Mouse (Mus musculus): ENCODE data around the gene H2-Oa. TPM values are rescaled to one million over a fixed set of nuclear protein-coding genes. Genes with fewer than 3 reads are reported as not detected.
A peak's percentile ranks its signal among the peaks of the same experiment; 100 is the strongest.

H2-Oa gene
- polyA plus RNA-seq, 1 experiment from 2014 or later, result 0.20 TPM

DNA sequence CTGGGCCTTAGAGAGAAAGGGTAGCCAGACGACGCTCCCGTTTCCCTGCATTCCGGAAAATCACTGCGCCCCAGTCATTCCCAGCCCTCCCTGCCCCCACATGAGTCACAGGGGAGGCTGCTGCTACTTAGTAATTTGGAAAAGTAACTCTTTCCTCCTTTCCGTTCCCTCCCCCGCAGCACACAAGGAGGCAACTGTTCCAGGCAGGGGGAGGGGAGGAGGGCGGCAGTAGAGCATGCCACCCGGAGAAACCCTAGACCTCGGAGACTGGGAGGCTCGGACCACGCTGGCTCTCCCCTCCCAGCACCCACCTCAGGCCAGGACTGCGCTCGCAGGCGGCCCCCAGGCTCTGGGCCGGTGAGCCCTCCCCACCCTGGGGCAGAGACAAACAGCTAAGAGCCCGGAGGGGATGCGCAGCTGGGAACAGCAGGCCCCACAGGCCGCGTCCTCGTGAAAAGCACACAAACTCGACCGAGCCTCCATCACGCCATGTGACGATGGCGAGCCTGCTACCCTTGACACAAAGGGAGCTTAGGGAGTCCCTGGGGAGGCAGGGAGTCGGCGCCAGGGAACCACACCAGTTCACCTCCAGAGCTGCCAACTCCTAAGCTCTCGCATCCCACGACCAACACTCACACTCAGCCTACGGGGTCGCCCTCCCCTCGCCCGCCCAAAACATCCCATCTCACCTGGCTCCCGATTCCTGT lies 29.2 kb downstream of the H2-Oa start:
- WGBS, result under 1% methylated on average over 31 of the region's 35 CpGs
- H3K36me3 ChIP-seq (replicated peaks; ENCODE audit: control insufficient read depth, insufficient read depth, low read depth, low read length), result peaks cover 5% of the 10 kb centered on the region
- peak; percentile 93 for DNase-seq (ENCODE audit: low spot score)
- peak overlapping the region; percentile 98 for H3K9ac ChIP-seq (replicated peaks; ENCODE audit: low read length)
- peak; percentile 55 for ATAC-seq (replicated peaks; ENCODE audit: insufficient number of reproducible peaks, low FRiP score, low TSS enrichment, low read depth)
- peaks cover 5% of the 10 kb centered on the region; the same call in 1 of the 2 replicates for H3K4me1 ChIP-seq (ENCODE audit: control insufficient read depth, insufficient read depth, low read length)
- peak overlapping the region; percentile 100 for H3K4me3 ChIP-seq (ENCODE audit: low read depth, low read length)
- no peaks in the 10 kb centered on the region for H3K27me3 ChIP-seq (ENCODE audit: control insufficient read depth, insufficient read depth, low read length)
- H3K9me3 ChIP-seq (replicated peaks; ENCODE audit: control insufficient read depth, low read length), result no peaks in the 10 kb centered on the region
- H3K4me2 ChIP-seq (ENCODE audit: low read depth, low read length), result peak overlapping the region; percentile 94
- peak overlapping the region; percentile 100 for H3K27ac ChIP-seq (replicated peaks; ENCODE audit: low read depth, low read length)

DNA sequence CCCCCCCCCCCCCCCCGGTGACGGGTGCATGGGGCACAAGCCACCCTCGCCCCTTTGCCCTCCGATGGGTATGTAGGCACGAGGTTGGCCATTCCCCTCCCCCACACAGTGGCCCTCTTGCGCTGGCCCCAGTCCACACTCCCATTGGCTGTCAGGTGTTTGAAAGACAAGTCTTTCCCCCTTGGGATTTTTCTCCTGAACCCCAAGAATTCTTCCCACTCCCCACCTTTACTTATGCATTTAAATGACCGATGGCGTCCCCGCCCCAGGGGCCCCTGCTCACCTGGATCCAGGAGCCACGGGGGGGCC lies 29.7 kb downstream of the H2-Oa start:
- no peaks in the 10 kb centered on the region for H3K9me3 ChIP-seq (replicated peaks; ENCODE audit: control insufficient read depth, low read length)
- peaks cover 5% of the 10 kb centered on the region for H3K36me3 ChIP-seq (replicated peaks; ENCODE audit: control insufficient read depth, insufficient read depth, low read depth, low read length)
- peak overlapping the region; percentile 98 for H3K9ac ChIP-seq (replicated peaks; ENCODE audit: low read length)
- no peaks in the 10 kb centered on the region for H3K4me1 ChIP-seq (ENCODE audit: control insufficient read depth, insufficient read depth, low read length)
- 3% methylated on average over 8 of the region's 10 CpGs for whole genome bisulfite sequencing
- H3K27me3 ChIP-seq (ENCODE audit: control insufficient read depth, insufficient read depth, low read length), result no peaks in the 10 kb centered on the region
- peak overlapping the region; percentile 100 for H3K27ac ChIP-seq (replicated peaks; ENCODE audit: low read depth, low read length)
- peak overlapping the region; percentile 94 for H3K4me2 ChIP-seq (ENCODE audit: low read depth, low read length)
- peak overlapping the region; percentile 100 for H3K4me3 ChIP-seq (ENCODE audit: low read depth, low read length)
- DNase-seq (ENCODE audit: low spot score), result peak; percentile 86
- ATAC-seq (replicated peaks; ENCODE audit: insufficient number of reproducible peaks, low FRiP score, low TSS enrichment, low read depth), result 0 out of 2 replicates have a peak, but pooled peaks have one; percentile 10

DNA sequence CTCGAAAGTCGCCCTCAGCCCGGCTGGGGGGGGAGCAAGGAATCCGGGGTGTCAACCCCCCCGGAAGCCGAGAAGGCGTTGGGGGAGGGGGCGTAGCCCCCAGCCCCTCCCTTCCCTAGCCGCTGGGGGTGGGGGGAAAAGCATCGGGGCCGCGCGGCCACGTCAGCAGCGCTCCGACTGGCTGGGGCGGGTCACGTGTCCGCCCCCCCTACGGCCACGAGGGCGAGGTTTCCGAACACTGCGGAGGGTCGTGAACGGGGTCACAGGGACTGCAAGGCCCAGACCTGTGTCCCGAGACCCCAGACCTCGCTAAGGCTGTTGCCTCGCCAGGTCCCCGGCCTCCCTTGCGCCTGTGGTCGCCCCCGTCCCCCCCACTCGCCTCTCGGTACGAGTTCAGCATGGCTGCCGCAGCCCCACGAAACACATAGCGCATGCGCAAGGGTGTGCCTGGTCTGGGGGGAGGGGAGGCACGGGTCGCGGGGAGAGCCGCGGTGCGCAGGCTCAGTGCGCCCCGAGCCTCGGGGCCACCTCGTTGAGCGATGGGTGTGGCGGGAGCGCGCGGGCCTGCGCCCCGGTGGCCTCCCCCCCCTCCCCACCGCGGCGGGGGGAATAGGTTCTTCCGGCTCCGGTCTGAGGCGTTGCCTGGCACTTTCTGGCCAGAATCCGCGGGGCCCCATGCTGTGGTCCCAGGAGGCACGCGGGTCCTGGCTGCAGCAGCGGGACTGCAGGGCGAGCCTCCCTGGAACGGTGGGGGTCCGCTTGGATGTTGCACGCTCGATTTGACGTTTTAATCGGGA lies 30.2 kb downstream of the H2-Oa start, which contains the start of gene Brd2:
TSS of gene Brd2 (minus strand) at position 447 of the 797 bp plus-strand sequence.
- Histone ChIP-seq H3K36me3 (replicated peaks; ENCODE audit: control insufficient read depth, insufficient read depth, low read depth, low read length) (peaks cover 5% of the 10 kb centered on the region), H3K4me2 (ENCODE audit: low read depth, low read length) (peak within 1 kb of the TSS; percentile 94), H3K27me3 (ENCODE audit: control insufficient read depth, insufficient read depth, low read length) (no peaks in the 10 kb centered on the region), H3K9ac (replicated peaks; ENCODE audit: low read length) (peak within 1 kb of the TSS; percentile 98), H3K27ac (replicated peaks; ENCODE audit: low read depth, low read length) (peak within 1 kb of the TSS; percentile 100), H3K4me1 (ENCODE audit: control insufficient read depth, insufficient read depth, low read length) (no peaks in the 10 kb centered on the region), H3K9me3 (replicated peaks; ENCODE audit: control insufficient read depth, low read length) (no peaks in the 10 kb centered on the region), H3K4me3 (ENCODE audit: low read depth, low read length) (peak within 1 kb of the TSS; percentile 100)
- peak; percentile 98 for DNase-seq (ENCODE audit: low spot score)
- under 1% methylated on average over 57 of the region's 75 CpGs for WGBS
- peak; percentile 37 for ATAC-seq (replicated peaks; ENCODE audit: insufficient number of reproducible peaks, low FRiP score, low TSS enrichment, low read depth)

DNA sequence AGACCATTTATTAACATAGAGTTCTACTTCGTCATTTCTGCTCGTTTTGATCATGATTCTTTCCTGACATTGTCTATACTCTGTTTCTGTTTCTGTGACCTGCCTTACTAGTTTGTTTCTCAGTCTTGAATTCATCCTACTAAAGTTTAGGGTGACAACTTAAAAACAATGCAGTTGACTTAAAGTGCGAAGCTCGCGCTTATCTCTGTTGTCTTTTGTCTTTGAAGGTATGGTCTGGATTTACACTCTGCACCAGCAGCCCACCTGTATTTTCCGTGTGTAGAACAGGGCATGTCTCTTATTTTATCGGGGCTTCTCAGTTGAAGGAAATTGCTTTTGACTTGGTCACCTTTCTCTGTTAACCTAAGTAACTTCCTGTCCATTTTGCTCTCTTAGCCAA lies 31.0 kb downstream of the H2-Oa start:
- no peak for ATAC-seq (replicated peaks; ENCODE audit: insufficient number of reproducible peaks, low FRiP score, low TSS enrichment, low read depth)
- Histone ChIP-seq H3K4me1 (ENCODE audit: control insufficient read depth, insufficient read depth, low read length) (no peaks in the 10 kb centered on the region), H3K36me3 (replicated peaks; ENCODE audit: control insufficient read depth, insufficient read depth, low read depth, low read length) (peaks cover 5% of the 10 kb centered on the region), H3K27me3 (ENCODE audit: control insufficient read depth, insufficient read depth, low read length) (no peaks in the 10 kb centered on the region), H3K27ac (replicated peaks; ENCODE audit: low read depth, low read length) (peak overlapping the region; percentile 100), H3K4me2 (ENCODE audit: low read depth, low read length) (peak overlapping the region; percentile 94), H3K9ac (replicated peaks; ENCODE audit: low read length) (peak overlapping the region; percentile 98), H3K4me3 (ENCODE audit: low read depth, low read length) (peak overlapping the region; percentile 100), H3K9me3 (replicated peaks; ENCODE audit: control insufficient read depth, low read length) (no peaks in the 10 kb centered on the region)
- WGBS, result 3% methylated on average over 7 of the region's 7 CpGs
- DNase-seq (ENCODE audit: low spot score), result no peak

DNA sequence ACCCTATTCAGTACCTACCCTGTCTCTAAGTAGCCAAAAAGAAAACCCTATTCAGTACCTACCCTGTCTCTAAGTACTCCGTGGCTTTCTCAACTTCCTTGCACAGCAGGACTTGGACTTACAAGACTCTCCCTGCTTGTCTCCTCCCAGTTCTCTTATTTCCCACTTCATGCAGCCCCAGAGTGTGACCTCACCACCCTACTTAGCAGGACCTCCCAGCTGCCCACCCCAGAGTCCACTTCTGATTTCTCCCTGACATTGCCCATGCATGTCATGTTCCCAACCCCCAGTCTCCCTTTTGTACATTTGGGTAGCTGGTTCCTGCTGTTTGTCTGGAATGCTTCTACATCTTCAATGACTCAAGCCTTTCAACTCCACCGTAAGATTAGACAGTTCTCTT lies 31.4 kb downstream of the H2-Oa start:
- ATAC-seq (replicated peaks; ENCODE audit: insufficient number of reproducible peaks, low FRiP score, low TSS enrichment, low read depth) (no peak), DNase-seq (ENCODE audit: low spot score) (peak; percentile 41)
- Histone ChIP-seq H3K9ac (replicated peaks; ENCODE audit: low read length) (peak overlapping the region; percentile 98), H3K4me2 (ENCODE audit: low read depth, low read length) (peak overlapping the region; percentile 94), H3K4me3 (ENCODE audit: low read depth, low read length) (peak overlapping the region; percentile 100), H3K9me3 (replicated peaks; ENCODE audit: control insufficient read depth, low read length) (no peaks in the 10 kb centered on the region), H3K27ac (replicated peaks; ENCODE audit: low read depth, low read length) (peak overlapping the region; percentile 100), H3K36me3 (replicated peaks; ENCODE audit: control insufficient read depth, insufficient read depth, low read depth, low read length) (peaks cover 3% of the 10 kb centered on the region), H3K27me3 (ENCODE audit: control insufficient read depth, insufficient read depth, low read length) (no peaks in the 10 kb centered on the region), H3K4me1 (ENCODE audit: control insufficient read depth, insufficient read depth, low read length) (no peaks in the 10 kb centered on the region)
- 13% methylated on average over 2 of the region's 2 CpGs for WGBS

DNA sequence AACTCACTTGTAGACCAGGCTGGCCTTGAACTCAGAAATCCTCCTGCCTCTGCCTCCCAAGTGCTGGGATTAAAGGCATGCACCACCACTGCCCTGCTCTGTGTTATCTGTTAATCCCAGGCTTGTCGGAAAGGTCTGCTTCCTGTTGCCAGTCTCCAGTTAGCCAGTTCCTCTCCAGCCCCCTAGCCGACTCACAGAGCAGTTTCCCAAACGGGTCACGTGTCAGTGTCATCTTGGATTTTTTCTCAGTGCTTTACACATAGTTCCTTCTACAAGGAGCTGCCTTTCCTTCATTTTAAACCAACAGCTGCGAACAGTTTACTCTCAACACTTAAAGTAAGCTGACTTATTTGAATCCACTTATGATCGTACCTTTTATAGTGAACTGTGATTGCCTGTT lies 32.5 kb downstream of the H2-Oa start:
- Histone ChIP-seq H3K9ac (replicated peaks; ENCODE audit: low read length) (no peak overlapping the region), H3K27me3 (ENCODE audit: control insufficient read depth, insufficient read depth, low read length) (no peaks in the 10 kb centered on the region), H3K36me3 (replicated peaks; ENCODE audit: control insufficient read depth, insufficient read depth, low read depth, low read length) (no peaks in the 10 kb centered on the region), H3K9me3 (replicated peaks; ENCODE audit: control insufficient read depth, low read length) (no peaks in the 10 kb centered on the region), H3K4me3 (ENCODE audit: low read depth, low read length) (no peak overlapping the region), H3K4me1 (ENCODE audit: control insufficient read depth, insufficient read depth, low read length) (no peaks in the 10 kb centered on the region), H3K27ac (replicated peaks; ENCODE audit: low read depth, low read length) (no peak overlapping the region), H3K4me2 (ENCODE audit: low read depth, low read length) (no peak overlapping the region)
- ATAC-seq (replicated peaks; ENCODE audit: insufficient number of reproducible peaks, low FRiP score, low TSS enrichment, low read depth) (no peak), DNase-seq (ENCODE audit: low spot score) (no peak)
- 84% methylated on average over 6 of the region's 6 CpGs for WGBS

DNA sequence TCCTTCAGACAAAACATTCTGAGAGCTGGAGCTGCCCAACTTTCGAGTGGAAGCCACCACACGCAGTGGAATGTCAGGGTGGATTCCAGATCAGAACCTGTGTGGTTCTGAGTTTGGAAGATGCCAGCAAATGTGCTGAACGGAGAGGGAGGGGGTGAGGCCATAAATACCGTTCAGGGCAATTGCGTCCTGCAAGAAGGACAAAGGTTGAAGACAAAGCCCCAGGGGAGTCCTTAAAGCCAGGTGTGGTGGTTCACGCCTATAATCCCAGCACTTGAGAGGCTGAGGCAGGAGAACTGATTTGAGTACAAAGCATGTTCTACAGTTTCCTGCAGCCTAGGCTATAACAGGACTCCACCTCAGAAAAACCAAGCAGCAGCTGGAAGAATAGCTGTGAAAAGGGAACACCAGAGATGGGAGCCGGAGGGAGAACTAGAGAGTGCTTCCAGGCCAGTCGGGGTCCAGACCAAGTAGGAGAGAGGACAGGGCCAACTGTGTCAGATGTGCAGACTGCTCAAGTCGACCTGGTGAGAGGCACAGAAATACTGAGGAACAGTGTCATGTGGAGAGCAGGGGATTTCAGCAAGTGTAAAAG lies 34.8 kb downstream of the H2-Oa start:
- no peaks in the 10 kb centered on the region for H3K27me3 ChIP-seq (ENCODE audit: control insufficient read depth, insufficient read depth, low read length)
- no peaks in the 10 kb centered on the region for H3K9me3 ChIP-seq (replicated peaks; ENCODE audit: control insufficient read depth, low read length)
- no peak overlapping the region for H3K4me3 ChIP-seq (ENCODE audit: low read depth, low read length)
- H3K4me1 ChIP-seq (ENCODE audit: control insufficient read depth, insufficient read depth, low read length), result no peaks in the 10 kb centered on the region
- no peak for ATAC-seq (replicated peaks; ENCODE audit: insufficient number of reproducible peaks, low FRiP score, low TSS enrichment, low read depth)
- no peak for DNase-seq (ENCODE audit: low spot score)
- no peak overlapping the region for H3K27ac ChIP-seq (replicated peaks; ENCODE audit: low read depth, low read length)
- H3K9ac ChIP-seq (replicated peaks; ENCODE audit: low read length), result no peak overlapping the region
- H3K36me3 ChIP-seq (replicated peaks; ENCODE audit: control insufficient read depth, insufficient read depth, low read depth, low read length), result no peaks in the 10 kb centered on the region
- WGBS, result 58% methylated on average over 9 of the region's 9 CpGs
- H3K4me2 ChIP-seq (ENCODE audit: low read depth, low read length), result no peak overlapping the region

DNA sequence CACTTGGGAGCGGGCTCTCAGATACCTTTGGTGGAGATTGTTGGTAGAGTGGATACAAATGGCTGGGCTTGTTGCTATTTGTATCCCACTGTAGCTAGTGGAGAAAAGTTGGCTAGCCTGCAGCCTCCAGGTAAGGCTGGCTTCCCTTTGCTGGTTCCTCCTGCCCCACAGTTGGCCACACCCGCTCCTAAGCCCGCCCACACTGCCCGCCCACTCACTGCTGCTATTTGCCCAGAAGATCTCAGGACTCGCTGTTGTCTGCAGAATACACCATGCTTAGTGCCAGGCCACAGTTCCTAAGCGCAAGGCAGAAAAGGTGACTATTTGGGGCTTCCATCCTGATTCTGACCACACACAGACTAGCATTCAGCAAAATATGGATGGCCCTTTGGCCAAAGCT lies 35.3 kb downstream of the H2-Oa start:
- ATAC-seq (replicated peaks; ENCODE audit: insufficient number of reproducible peaks, low FRiP score, low TSS enrichment, low read depth), result no peak

More for the DNA sequence above, 35.3 kb downstream of the H2-Oa start:
- Histone ChIP-seq H3K9ac (replicated peaks; ENCODE audit: low read length) (no peak overlapping the region), H3K4me3 (ENCODE audit: low read depth, low read length) (no peak overlapping the region), H3K9me3 (replicated peaks; ENCODE audit: control insufficient read depth, low read length) (no peaks in the 10 kb centered on the region), H3K27ac (replicated peaks; ENCODE audit: low read depth, low read length) (no peak overlapping the region), H3K4me1 (ENCODE audit: control insufficient read depth, insufficient read depth, low read length) (no peaks in the 10 kb centered on the region), H3K27me3 (ENCODE audit: control insufficient read depth, insufficient read depth, low read length) (no peaks in the 10 kb centered on the region), H3K4me2 (ENCODE audit: low read depth, low read length) (no peak overlapping the region), H3K36me3 (replicated peaks; ENCODE audit: control insufficient read depth, insufficient read depth, low read depth, low read length) (no peaks in the 10 kb centered on the region)
- DNase-seq (ENCODE audit: low spot score), result no peak
- 22% methylated on average over 6 of the region's 6 CpGs for WGBS
